Mouse (Mus musculus) common myeloid progenitor, adult 5-6 weeks (primary cell): Measurements from ENCODE around the gene Fam205a4. TPM values are rescaled to one million over a fixed set of nuclear protein-coding genes. Genes with fewer than 3 reads are reported as not detected.
"Not testable (repeated sequence)": the region's sequence is repeated elsewhere in the genome, so short reads cannot be mapped to it uniquely, and the experiment has no call there.

Experiments used
- ATAC-seq: replicated peaks from 2 replicates; pipeline ENCODE4 v1.8.0; 2016; ENCODE audit warnings: low read depth, mild to moderate bottlenecking, moderate TSS enrichment, inconsistent platforms; ENCODE audit not compliant: poor library complexity, severe bottlenecking
- total RNA-seq: library from RNA; stranded (forward); fragments of 200-1000, 187-1606 nt; gene quantifications from 2 replicates; pipeline ENCODE4 v1.2.3, GENCODE M21; 2017

The Fam205a4 gene
- total RNA-seq, result not detected in 2 replicates

DNA sequence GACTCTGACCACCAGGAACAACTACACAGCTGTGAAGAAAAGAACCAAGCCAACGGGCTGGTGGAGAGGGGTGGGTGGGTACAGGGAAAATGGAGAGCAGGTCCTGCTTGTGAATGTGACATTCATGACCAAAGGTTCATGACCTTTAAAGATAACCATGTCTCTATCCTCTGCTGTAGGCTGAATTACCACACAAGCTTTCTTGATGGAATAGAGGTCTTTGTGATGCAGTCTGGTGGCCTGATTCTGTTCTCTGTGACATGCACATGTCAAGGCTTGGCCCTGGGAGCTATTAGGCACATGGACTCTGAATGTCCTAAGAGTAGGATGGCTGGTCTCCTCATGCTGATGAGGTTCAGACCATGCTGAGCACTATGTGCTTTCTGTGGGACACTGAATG is at the start of gene Fam205a4:
TSS of gene Fam205a4 (plus strand) at position 301 of the 400 bp plus-strand sequence.
- not testable (repeated sequence) for ATAC-seq

DNA sequence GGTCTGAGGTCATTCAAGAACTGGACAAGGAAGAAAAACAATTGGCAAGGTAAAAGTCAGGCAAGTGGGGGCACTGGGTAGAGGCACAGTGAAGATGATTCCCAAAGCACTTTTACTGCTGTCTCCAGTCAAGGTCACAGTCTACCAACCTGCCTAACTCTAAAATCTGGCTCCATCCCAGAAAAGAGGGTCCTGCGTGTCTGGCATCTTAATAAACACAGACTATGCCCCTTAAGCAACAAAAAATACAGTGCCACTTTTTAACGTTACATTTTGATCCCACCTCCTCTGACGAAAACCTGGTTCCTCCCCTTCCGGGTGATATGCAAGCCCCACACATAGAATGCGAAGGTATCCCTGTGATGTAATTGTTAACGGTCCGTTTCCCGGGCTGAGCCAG is 24.6 kb upstream of the Fam205a4 start, which contains the start of gene Gm20878:
TSS of gene Gm20878 (plus strand) at position 301 of the 400 bp plus-strand sequence.
- not testable (repeated sequence) for ATAC-seq

Other genes starting within 250 kb of the Fam205a4 start
- gene Dctn3, start 242.9 kb upstream of the Fam205a4 start, total RNA-seq, result 62.8 and 92.5 TPM in 2 replicates
- gene Arid3c, start 234.9 kb upstream of the Fam205a4 start, total RNA-seq, result not detected in 2 replicates
- gene Galt, start 210.8 kb upstream of the Fam205a4 start, total RNA-seq, result 18.4 and 26.9 TPM in 2 replicates
- 61.0 and 86.9 TPM in 2 replicates for gene Sigmar1, start 209.9 kb upstream of the Fam205a4 start, total RNA-seq
- gene Ccl27a, start 191.8 kb upstream of the Fam205a4 start, total RNA-seq, result 7.3 and 18.8 TPM in 2 replicates
- not detected in 2 replicates for gene Gm21541, start 62.4 kb upstream of the Fam205a4 start, total RNA-seq
- 0.37 and 2.8 TPM in 2 replicates for gene Gm20878, start 24.5 kb upstream of the Fam205a4 start, total RNA-seq
- 0.49 TPM in 1 of 2 replicates, not detected in the other for gene Gm21093, start 68.7 kb downstream of the Fam205a4 start, total RNA-seq
- gene Gm3893, start 125.1 kb downstream of the Fam205a4 start, total RNA-seq, result not detected in 2 replicates
- gene Gm13304, start 148.8 kb downstream of the Fam205a4 start, total RNA-seq, result not detected in 2 replicates
- gene Gm13306, start 187.4 kb downstream of the Fam205a4 start, total RNA-seq, result not detected in 2 replicates
- gene Gm13305, start 202.5 kb downstream of the Fam205a4 start, total RNA-seq, result 0.23 and 1.1 TPM in 2 replicates